Mouse (Mus musculus): ENCODE measurements around the gene Cited4. TPM values are rescaled to one million over a fixed set of nuclear protein-coding genes. Genes with fewer than 3 reads are reported as not detected.

Cited4 gene
- polyA plus RNA-seq, 1 experiment from 2014 or later: 1.6 TPM

DNA sequence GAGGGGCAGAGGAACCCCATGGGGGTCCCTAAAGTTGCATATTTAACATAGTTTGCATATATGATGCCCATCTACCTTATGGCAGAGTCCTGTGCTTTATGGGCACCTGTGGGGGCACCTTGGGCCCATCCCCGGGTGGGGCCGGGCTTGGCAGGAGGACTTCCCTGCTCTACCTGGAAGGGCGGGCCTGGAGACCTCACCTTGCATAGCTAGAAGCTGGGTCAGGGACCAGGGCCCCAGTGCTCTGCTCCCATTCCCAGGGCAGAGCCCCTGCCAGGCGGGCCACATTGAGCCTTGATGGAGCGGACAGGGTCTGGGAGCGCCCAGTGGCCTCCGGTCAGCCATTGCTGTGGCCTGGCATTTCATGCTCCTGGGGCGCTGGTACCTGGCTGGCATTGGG lies 31.0 kb downstream of the Cited4 start:
- DNase-seq (no peak), ATAC-seq (ENCODE audit: insufficient read depth) (peak; percentile 16; the same call in 1 of the 2 replicates)
- no peak for TF ChIP-seq CTCF (IDR thresholded peaks at IDR 0.05; ENCODE audit: low read depth)
- no peak overlapping the region for H3K9ac ChIP-seq
- H3K4me1 ChIP-seq (ENCODE audit: insufficient read depth): no peaks in the 10 kb centered on the region
- H3K4me3 ChIP-seq (ENCODE audit: low read depth, low read length): no peak overlapping the region
- no peaks in the 10 kb centered on the region for H3K9me3 ChIP-seq (ENCODE audit: low read depth, low read length)
- H3K27me3 ChIP-seq (ENCODE audit: insufficient read depth, low read length): peaks cover 29% of the 10 kb centered on the region
- no peaks in the 10 kb centered on the region for H3K36me3 ChIP-seq (ENCODE audit: insufficient read depth)
- WGBS: 90% methylated on average over 8 of the region's 8 CpGs
- no peak overlapping the region for H3K27ac ChIP-seq (ENCODE audit: low read depth)
- no peak overlapping the region for H3K4me2 ChIP-seq

DNA sequence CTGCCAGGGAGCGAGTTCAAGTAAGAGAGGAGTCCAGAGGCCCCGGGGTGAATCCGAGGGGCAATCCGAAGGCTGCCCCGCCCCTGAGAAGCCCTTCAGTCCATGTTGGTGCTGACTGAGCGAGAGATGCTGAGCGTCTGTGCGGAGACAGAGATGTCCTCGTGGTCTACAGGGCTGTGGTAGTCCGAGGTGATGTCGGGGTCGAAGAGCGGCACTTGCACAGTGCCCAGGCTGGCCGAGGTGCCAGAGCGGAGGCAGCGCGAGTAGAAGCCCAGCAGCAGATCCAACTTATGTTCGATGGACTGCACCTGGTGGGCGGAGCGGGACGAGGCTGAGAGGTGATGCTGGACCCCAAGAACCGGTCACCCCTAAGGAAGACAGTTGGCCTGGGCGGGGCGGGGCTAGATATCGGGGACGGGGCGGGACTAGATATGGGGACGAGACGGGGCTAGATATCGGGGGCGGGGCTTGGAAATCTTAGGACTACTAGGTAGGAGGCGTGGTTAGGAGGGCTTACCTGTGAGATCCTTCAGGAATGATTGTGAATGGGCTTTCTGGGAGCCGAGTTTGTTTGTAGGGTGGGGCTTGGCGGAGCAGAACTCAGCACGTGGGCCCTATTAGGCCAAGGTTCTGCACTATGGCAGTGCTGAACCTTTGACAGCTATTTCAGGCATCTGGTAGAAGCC lies 31.6 kb downstream of the Cited4 start:
- H3K27me3 ChIP-seq (ENCODE audit: insufficient read depth, low read length): peaks cover 29% of the 10 kb centered on the region
- H3K9ac ChIP-seq: no peak overlapping the region; the same call in 1 of the 2 replicates
- H3K27ac ChIP-seq (ENCODE audit: low read depth): no peak overlapping the region
- no peaks in the 10 kb centered on the region for H3K9me3 ChIP-seq (ENCODE audit: low read depth, low read length)
- 15% methylated on average over 35 of the region's 35 CpGs for WGBS
- ATAC-seq (ENCODE audit: insufficient read depth) (peak; percentile 27; the same call in 1 of the 2 replicates), DNase-seq (no peak)
- peak overlapping the region; percentile 48 for H3K4me2 ChIP-seq
- H3K36me3 ChIP-seq (ENCODE audit: insufficient read depth): no peaks in the 10 kb centered on the region
- no peak for TF ChIP-seq CTCF (IDR thresholded peaks at IDR 0.05; ENCODE audit: low read depth)
- no peaks in the 10 kb centered on the region for H3K4me1 ChIP-seq (ENCODE audit: insufficient read depth)
- H3K4me3 ChIP-seq (ENCODE audit: low read depth, low read length): no peak overlapping the region

DNA sequence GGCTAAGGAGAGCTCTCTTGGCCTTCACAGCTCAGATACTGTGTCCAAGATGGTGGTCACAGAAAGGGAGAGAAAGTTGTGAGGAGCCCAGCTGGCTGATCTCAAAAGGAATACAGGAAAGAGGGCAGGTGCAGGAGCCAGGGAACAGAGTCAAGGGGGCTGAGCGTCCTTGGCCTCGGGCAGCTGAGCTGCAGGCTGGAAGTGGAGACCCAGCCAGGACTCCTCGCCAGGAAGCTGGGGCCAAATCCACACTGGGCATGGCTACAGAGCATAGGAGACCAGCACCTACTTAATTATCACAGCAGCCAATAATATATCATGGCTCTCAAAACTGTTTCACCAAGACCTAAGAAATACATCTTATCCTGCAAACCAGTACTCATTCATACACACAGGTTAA lies 34.8 kb downstream of the Cited4 start:
- Histone ChIP-seq H3K4me2 (no peak overlapping the region), H3K9me3 (ENCODE audit: low read depth, low read length) (no peaks in the 10 kb centered on the region), H3K36me3 (ENCODE audit: insufficient read depth) (no peaks in the 10 kb centered on the region), H3K4me3 (ENCODE audit: low read depth, low read length) (no peak overlapping the region), H3K27ac (ENCODE audit: low read depth) (no peak overlapping the region), H3K27me3 (ENCODE audit: insufficient read depth, low read length) (peaks cover 29% of the 10 kb centered on the region), H3K9ac (no peak overlapping the region), H3K4me1 (ENCODE audit: insufficient read depth) (no peaks in the 10 kb centered on the region)
- ATAC-seq (ENCODE audit: insufficient read depth): no peak
- no peak for TF ChIP-seq CTCF (IDR thresholded peaks at IDR 0.05; ENCODE audit: low read depth)
- WGBS: 64% methylated on average over 3 of the region's 3 CpGs
- no peak for DNase-seq

DNA sequence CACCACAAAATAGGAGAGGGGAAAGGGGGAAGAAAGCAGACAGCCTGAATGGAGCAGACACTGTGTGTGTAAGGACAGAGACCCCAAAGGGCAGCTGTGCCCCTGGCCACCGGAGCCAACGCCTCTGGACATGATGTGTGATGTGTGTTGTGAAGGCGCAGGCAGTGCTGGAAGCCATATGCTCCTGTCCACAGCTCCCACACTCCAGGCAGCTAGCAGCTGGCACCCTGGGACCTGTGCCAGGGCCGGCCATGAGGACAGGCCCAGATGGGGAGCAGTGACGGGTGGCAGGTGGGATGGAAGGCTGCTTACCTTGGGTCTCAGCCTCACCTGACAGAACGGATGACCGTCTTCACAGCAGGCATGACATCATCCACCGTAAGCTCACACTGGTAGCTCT lies 35.7 kb downstream of the Cited4 start:
- Histone ChIP-seq H3K36me3 (ENCODE audit: insufficient read depth) (no peaks in the 10 kb centered on the region), H3K4me3 (ENCODE audit: low read depth, low read length) (no peak overlapping the region), H3K4me2 (no peak overlapping the region), H3K27me3 (ENCODE audit: insufficient read depth, low read length) (peaks cover 25% of the 10 kb centered on the region), H3K9me3 (ENCODE audit: low read depth, low read length) (no peaks in the 10 kb centered on the region), H3K4me1 (ENCODE audit: insufficient read depth) (no peaks in the 10 kb centered on the region), H3K27ac (ENCODE audit: low read depth) (no peak overlapping the region), H3K9ac (no peak overlapping the region)
- ATAC-seq (ENCODE audit: insufficient read depth) (no peak), DNase-seq (no peak)
- WGBS: 66% methylated on average over 8 of the region's 8 CpGs
- TF ChIP-seq CTCF (IDR thresholded peaks at IDR 0.05; ENCODE audit: low read depth): no peak

DNA sequence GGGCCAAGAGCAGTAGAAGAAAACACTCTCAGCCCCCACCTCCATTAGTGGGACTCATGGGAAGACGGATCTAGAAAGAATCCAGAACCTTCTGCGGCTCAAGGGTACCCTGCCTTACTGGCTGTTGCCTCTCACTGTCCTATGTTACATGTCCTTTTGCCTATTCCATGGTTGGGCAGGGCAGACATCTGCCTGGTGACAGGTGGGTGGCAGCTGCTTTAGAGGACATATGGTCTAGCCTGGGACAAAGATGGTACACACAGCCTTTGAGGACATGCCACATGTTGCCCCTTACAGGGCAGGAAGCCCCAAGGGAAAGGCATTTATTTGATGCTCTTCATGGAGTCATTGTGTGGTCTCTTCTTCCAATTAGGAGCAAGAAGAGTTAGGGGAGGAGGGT lies 36.1 kb downstream of the Cited4 start:
- no peak overlapping the region for H3K9ac ChIP-seq
- DNase-seq (no peak), ATAC-seq (ENCODE audit: insufficient read depth) (no peak)
- TF ChIP-seq CTCF (IDR thresholded peaks at IDR 0.05; ENCODE audit: low read depth): no peak
- no peaks in the 10 kb centered on the region for H3K4me1 ChIP-seq (ENCODE audit: insufficient read depth)
- H3K4me3 ChIP-seq (ENCODE audit: low read depth, low read length): no peak overlapping the region
- H3K9me3 ChIP-seq (ENCODE audit: low read depth, low read length): no peaks in the 10 kb centered on the region
- no peak overlapping the region for H3K4me2 ChIP-seq
- no peak overlapping the region for H3K27ac ChIP-seq (ENCODE audit: low read depth)
- H3K27me3 ChIP-seq (ENCODE audit: insufficient read depth, low read length): peaks cover 20% of the 10 kb centered on the region
- H3K36me3 ChIP-seq (ENCODE audit: insufficient read depth): no peaks in the 10 kb centered on the region
- 84% methylated on average over 2 of the region's 2 CpGs for WGBS

DNA sequence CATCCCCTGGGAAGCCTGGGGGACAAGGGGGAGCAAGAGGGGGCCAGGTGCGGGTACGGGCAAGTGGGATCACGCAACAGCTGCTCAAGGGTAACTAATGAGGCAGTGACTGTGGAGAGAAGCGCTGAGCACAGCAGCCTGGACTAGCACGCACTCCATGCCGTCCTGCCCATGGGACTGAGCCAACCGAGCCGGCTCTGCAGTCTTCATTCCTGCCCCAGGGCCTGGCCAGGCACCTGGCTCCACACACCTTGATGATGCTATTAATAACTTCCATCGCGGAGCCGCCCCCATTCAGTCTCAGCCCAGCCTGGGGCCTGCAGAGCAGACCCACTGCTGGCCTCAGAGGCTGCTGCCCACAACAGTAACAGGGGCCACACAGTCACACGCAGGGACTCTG lies 45.9 kb downstream of the Cited4 start:
- Histone ChIP-seq H3K4me2 (no peak overlapping the region), H3K27me3 (ENCODE audit: insufficient read depth, low read length) (0 out of 2 replicates have a peak, but pooled peaks cover 7% of the 10 kb centered on the region), H3K9ac (no peak overlapping the region), H3K4me3 (ENCODE audit: low read depth, low read length) (no peak overlapping the region), H3K27ac (ENCODE audit: low read depth) (no peak overlapping the region), H3K9me3 (ENCODE audit: low read depth, low read length) (no peaks in the 10 kb centered on the region), H3K36me3 (ENCODE audit: insufficient read depth) (no peaks in the 10 kb centered on the region), H3K4me1 (ENCODE audit: insufficient read depth) (peaks cover 6% of the 10 kb centered on the region; the same call in 1 of the 2 replicates)
- no peak for DNase-seq
- TF ChIP-seq CTCF (IDR thresholded peaks at IDR 0.05; ENCODE audit: low read depth): no peak
- no peak for ATAC-seq (ENCODE audit: insufficient read depth)
- 70% methylated on average over 12 of the region's 12 CpGs for WGBS

DNA sequence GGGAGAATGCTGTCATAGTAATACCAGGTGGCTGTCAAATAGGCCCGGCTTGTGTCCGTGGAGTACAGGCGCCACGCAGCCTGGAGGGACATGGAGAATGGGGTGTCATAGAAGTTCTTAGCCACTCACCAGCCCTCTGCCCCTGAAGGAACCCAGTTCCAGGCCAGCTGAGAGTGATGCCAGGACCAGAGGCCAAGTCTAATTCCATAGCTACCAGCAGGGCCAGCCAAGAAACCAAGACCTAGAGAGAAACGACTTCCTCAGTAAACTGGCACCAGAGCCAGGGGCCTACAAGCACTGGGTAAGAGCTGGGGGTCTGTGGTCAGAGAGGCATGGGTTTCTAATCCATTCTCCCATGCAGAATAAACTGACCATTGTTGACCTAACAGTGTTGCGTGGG lies 46.6 kb downstream of the Cited4 start:
- Histone ChIP-seq H3K4me2 (no peak overlapping the region), H3K27me3 (ENCODE audit: insufficient read depth, low read length) (peaks cover 13% of the 10 kb centered on the region; the same call in 1 of the 2 replicates), H3K36me3 (ENCODE audit: insufficient read depth) (no peaks in the 10 kb centered on the region), H3K4me1 (ENCODE audit: insufficient read depth) (peaks cover 6% of the 10 kb centered on the region; the same call in 1 of the 2 replicates), H3K9ac (no peak overlapping the region), H3K27ac (ENCODE audit: low read depth) (no peak overlapping the region), H3K4me3 (ENCODE audit: low read depth, low read length) (no peak overlapping the region), H3K9me3 (ENCODE audit: low read depth, low read length) (no peaks in the 10 kb centered on the region)
- 91% methylated on average over 6 of the region's 6 CpGs for WGBS
- no peak for DNase-seq
- ATAC-seq (ENCODE audit: insufficient read depth): no peak
- TF ChIP-seq CTCF (IDR thresholded peaks at IDR 0.05; ENCODE audit: low read depth): no peak
